Mouse (Mus musculus) liver, adult 2 months (tissue): ENCODE measurements around the gene Aff4. TPM values are rescaled to one million over a fixed set of nuclear protein-coding genes. Genes with fewer than 3 reads are reported as not detected.
A peak's percentile ranks its signal among the peaks of the same experiment; 100 is the strongest.

Source experiments
- DNase-seq: peaks from one replicate; pipeline ENCODE4 v3.0.0-alpha.2; 2011; ENCODE audit warnings: low read depth, low spot score; ENCODE audit errors: extremely low read depth
- H3K27ac ChIP-seq: fragments of 200-500 bp; replicated peaks from 2 replicates; pipeline ENCODE4 v1.5.1; 2012; ENCODE audit warnings: low read depth, mild to moderate bottlenecking, control low read depth, inconsistent platforms, low read length; ENCODE audit not compliant: insufficient read depth
- H3K27me3 ChIP-seq: fragments of 200-500 bp; 2 replicates; pipeline ENCODE4 v1.6.1; 2012; ENCODE audit warnings: mild to moderate bottlenecking, moderate library complexity, low read length, inconsistent platforms; ENCODE audit not compliant: control insufficient read depth, insufficient read depth
- H3K36me3 ChIP-seq: fragments of 200-500 bp; 2 replicates; pipeline ENCODE4 v1.6.1; 2012; ENCODE audit warnings: low read length, inconsistent platforms; ENCODE audit not compliant: control insufficient read depth, insufficient read depth
- H3K4me1 ChIP-seq: fragments of 200-500 bp; 2 replicates; pipeline ENCODE4 v1.6.1; 2011; ENCODE audit warnings: low read length; ENCODE audit not compliant: control insufficient read depth, insufficient read depth
- H3K4me3 ChIP-seq: fragments of 200-500 bp; 2 replicates; pipeline ENCODE4 v1.5.1; 2011; ENCODE audit warnings: low read depth, mild to moderate bottlenecking, control low read depth, low read length, moderate library complexity; ENCODE audit not compliant: insufficient read depth
- H3K79me2 ChIP-seq: fragments of 200-500 bp; 2 replicates; pipeline ENCODE4 v1.6.1; 2012; ENCODE audit warnings: inconsistent platforms, mild to moderate bottlenecking, low read length, moderate library complexity; ENCODE audit not compliant: control insufficient read depth, insufficient read depth
- H3K9ac ChIP-seq: fragments of 200-500 bp; 2 replicates; pipeline ENCODE4 v1.6.1; 2012; ENCODE audit warnings: low read depth, mild to moderate bottlenecking, control low read depth, inconsistent platforms, low read length
- CTCF ChIP-seq: fragments of 200-500 bp; IDR thresholded peaks from 2 replicates; pipeline ENCODE4 v1.5.1; 2011; ENCODE audit warnings: low read depth, low read length, control low read depth
- POLR2A ChIP-seq: fragments of 200-500 bp; IDR thresholded peaks from 2 replicates; pipeline ENCODE4 v1.6.1; 2011; ENCODE audit warnings: low read length, control low read depth; ENCODE audit not compliant: insufficient read depth; ENCODE audit errors: extremely low read depth
- WGBS: fragments of 180-500 bp; shearing (Covaris S2); methylation state at CpG from one replicate; pipeline ENCODE4 v1.1.7; 2018; 5-methylcytosine and 5-hydroxymethylcytosine counted together
- polyA plus RNA-seq: library from polyadenylated mRNA; depleted of rRNA; stranded (reverse); fragments of >200 nt; gene quantifications from 2 replicates; pipeline ENCODE4 v1.2.3, GENCODE M21; 2012
- total RNA-seq: library from RNA; depleted of rRNA; stranded (reverse); fragments of >200 nt; gene quantifications from 2 replicates; pipeline ENCODE4 v1.2.3, GENCODE M21; 2014

The Aff4 gene
- total and polyA plus RNA-seq, 2 experiments: 7.3 to 32.1 TPM

GRCm38 (mm10) chr11:53458996-53459395 is 108.4 kb downstream of the Aff4 start:
- Histone ChIP-seq H3K4me1 (peaks cover 42% of the 10 kb centered on the region), H3K79me2 (peaks cover 34% of the 10 kb centered on the region), H3K9ac (no peak overlapping the region), H3K4me3 (no peak overlapping the region), H3K36me3 (peaks cover 2% of the 10 kb centered on the region; the same call in 1 of the 2 replicates), H3K27me3 (no peaks in the 10 kb centered on the region), H3K27ac (peak overlapping the region; percentile 20; the same call in 1 of the 2 replicates)
- 45% methylated on average over 3 of the region's 3 CpGs for WGBS
- peak; percentile 64 for DNase-seq
- no peak for TF ChIP-seq CTCF
- TF ChIP-seq POLR2A: no peak

DNA sequence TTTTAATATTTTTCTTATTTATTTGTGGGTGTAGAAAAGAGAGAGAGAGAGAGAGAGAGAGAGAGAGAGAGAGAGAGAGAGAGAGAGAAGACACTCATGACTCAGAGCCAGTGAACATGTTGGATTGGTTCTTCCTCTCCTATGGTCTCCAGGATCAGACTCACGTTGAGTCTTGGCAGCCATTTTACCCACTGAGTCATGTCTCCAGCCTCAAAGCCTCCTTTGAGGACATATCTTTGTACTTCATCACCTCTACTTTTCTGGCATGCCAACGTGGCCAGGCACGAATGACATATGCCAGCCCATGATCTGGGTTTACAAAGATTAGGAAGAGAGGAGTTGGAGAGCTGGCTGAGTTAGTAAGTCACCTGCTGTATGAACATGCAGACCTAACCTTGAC is 109.6 kb downstream of the Aff4 start:
- Histone ChIP-seq H3K27ac (peak overlapping the region; percentile 62), H3K9ac (no peak overlapping the region), H3K4me3 (no peak overlapping the region), H3K27me3 (no peaks in the 10 kb centered on the region), H3K36me3 (peaks cover 10% of the 10 kb centered on the region), H3K79me2 (peaks cover 34% of the 10 kb centered on the region), H3K4me1 (peaks cover 43% of the 10 kb centered on the region)
- WGBS: 29% methylated on average over 3 of the region's 3 CpGs
- no peak for DNase-seq
- TF ChIP-seq POLR2A (no peak), CTCF (no peak)

DNA sequence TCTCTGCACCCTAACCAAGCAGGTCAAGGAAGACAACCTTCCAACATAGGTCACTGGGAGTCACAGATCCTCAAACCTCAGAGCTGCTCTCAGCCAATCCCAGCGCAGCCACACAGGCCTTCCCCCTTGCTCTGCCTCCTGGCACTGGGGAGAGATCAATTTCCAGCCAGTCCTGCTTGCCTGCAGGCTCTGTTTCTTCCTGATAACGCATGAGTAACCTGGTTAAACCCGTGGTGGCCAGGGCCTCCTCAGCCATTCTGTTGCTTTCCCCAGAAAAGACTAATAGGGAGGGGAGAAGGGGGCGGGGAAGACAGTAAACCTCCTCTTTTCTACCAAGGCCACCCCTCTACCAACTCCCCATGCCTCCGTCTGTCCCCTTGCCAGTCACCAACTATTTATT is 111.1 kb downstream of the Aff4 start:
- peak overlapping the region; percentile 83 for H3K27ac ChIP-seq

GRCm38 (mm10) chr11:53463551-53464424 is 113.2 kb downstream of the Aff4 start:
- Histone ChIP-seq H3K4me3 (no peak overlapping the region), H3K4me1 (peaks cover 36% of the 10 kb centered on the region), H3K9ac (no peak overlapping the region), H3K27me3 (no peaks in the 10 kb centered on the region), H3K36me3 (peaks cover 20% of the 10 kb centered on the region), H3K79me2 (peaks cover 22% of the 10 kb centered on the region; the same call in 1 of the 2 replicates), H3K27ac (peak overlapping the region; percentile 16; the same call in 1 of the 2 replicates)
- TF ChIP-seq CTCF: no peak
- TF ChIP-seq POLR2A: no peak
- DNase-seq: peak; percentile 87
- 50% methylated on average over 55 of the region's 55 CpGs for WGBS

More for the DNA sequence above, 111.1 kb downstream of the Aff4 start:
- no peaks in the 10 kb centered on the region for H3K27me3 ChIP-seq
- H3K79me2 ChIP-seq: peaks cover 34% of the 10 kb centered on the region
- WGBS: 19% methylated on average over 5 of the region's 5 CpGs
- TF ChIP-seq POLR2A: no peak
- no peak for TF ChIP-seq CTCF
- H3K4me3 ChIP-seq: no peak overlapping the region
- no peak overlapping the region for H3K9ac ChIP-seq
- H3K36me3 ChIP-seq: peaks cover 16% of the 10 kb centered on the region
- DNase-seq: peak; percentile 98
- peaks cover 41% of the 10 kb centered on the region for H3K4me1 ChIP-seq

GRCm38 (mm10) chr11:53466231-53466971 is 115.8 kb downstream of the Aff4 start:
- DNase-seq: no peak
- Histone ChIP-seq H3K4me3 (peak overlapping the region; percentile 39; the same call in 1 of the 2 replicates), H3K79me2 (peaks cover 14% of the 10 kb centered on the region; the same call in 1 of the 2 replicates), H3K27me3 (no peaks in the 10 kb centered on the region), H3K9ac (peak overlapping the region; percentile 20; the same call in 1 of the 2 replicates), H3K27ac (no peak overlapping the region), H3K4me1 (peaks cover 18% of the 10 kb centered on the region), H3K36me3 (peaks cover 20% of the 10 kb centered on the region)
- 69% methylated on average over 40 of the region's 40 CpGs for WGBS
- TF ChIP-seq POLR2A (0 out of 2 replicates have a peak, but pooled peaks have one; percentile 6), CTCF (peak; percentile 75)
